Mouse (Mus musculus) forebrain, postnatal 0 days (tissue): ENCODE data around the gene Caskin1. TPM values are rescaled to one million over a fixed set of nuclear protein-coding genes. Genes with fewer than 3 reads are reported as not detected.

ENCODE experiments used
- ATAC-seq: fragments of 200-750 bp; cut with Nextera tagmentation; 2 replicates; pipeline ENCODE4 v1.8.0; 2017; ENCODE audit warnings: mild to moderate bottlenecking, moderate library complexity
- DNase-seq: peaks from one replicate; pipeline ENCODE4 v3.0.0-alpha.2; 2015
- H3K27ac ChIP-seq: fragments of 300-500 bp; sonication (generic); 2 replicates; pipeline ENCODE4 v1.5.1; 2014; ENCODE audit warnings: low read depth, mild to moderate bottlenecking, antibody characterized with exemption, low read length, moderate library complexity, mixed read lengths
- H3K27me3 ChIP-seq: fragments of 300-500 bp; sonication (generic); 2 replicates; pipeline ENCODE4 v1.6.1; 2014; ENCODE audit warnings: mild to moderate bottlenecking, low read length, mixed read lengths; ENCODE audit not compliant: insufficient read depth
- H3K36me3 ChIP-seq: fragments of 300-500 bp; sonication (generic); 2 replicates; pipeline ENCODE4 v1.6.1; 2014; ENCODE audit warnings: mild to moderate bottlenecking, moderate library complexity; ENCODE audit not compliant: insufficient read depth
- H3K4me1 ChIP-seq: fragments of 300-500 bp; sonication (generic); 2 replicates; pipeline ENCODE4 v1.6.1; 2014; ENCODE audit warnings: antibody characterized with exemption; ENCODE audit not compliant: insufficient read depth
- H3K4me2 ChIP-seq: fragments of 300-500 bp; sonication (generic); 2 replicates; pipeline ENCODE4 v1.6.1; 2014; ENCODE audit warnings: low read depth, mild to moderate bottlenecking, moderate library complexity
- H3K4me3 ChIP-seq: fragments of 300-500 bp; sonication (generic); 2 replicates; pipeline ENCODE4 v1.5.1; 2014; ENCODE audit warnings: low read depth, low read length, mixed read lengths
- H3K9ac ChIP-seq: fragments of 300-500 bp; sonication (generic); 2 replicates; pipeline ENCODE4 v1.6.1; 2014; ENCODE audit warnings: mild to moderate bottlenecking
- H3K9me3 ChIP-seq: fragments of 300-500 bp; sonication (generic); 2 replicates; pipeline ENCODE4 v1.6.1; 2016; ENCODE audit warnings: low read length
- CTCF ChIP-seq: sonication (generic); IDR thresholded peaks from 2 replicates; pipeline ENCODE4 v1.5.1; 2016; ENCODE audit warnings: antibody characterized with exemption, control low read depth, low read depth
- WGBS: fragments of 180-500 bp; shearing (Covaris S2); extraction: QIAGEN DNeasy Blood & Tissue Kit; methylation state at CpG from one replicate; pipeline ENCODE4 v1.1.7; 2014; 5-methylcytosine and 5-hydroxymethylcytosine counted together
- polyA plus RNA-seq: library from polyadenylated mRNA; unstranded; fragments of >200 nt; fragmentation: Nextera tagmentation; extraction: Ambion mirVana; gene quantifications from 2 replicates; pipeline ENCODE4 v1.2.1, GENCODE M21; 2015
- total RNA-seq: library from RNA; depleted of rRNA; stranded (reverse); fragments of >200 nt; gene quantifications from 2 replicates; pipeline ENCODE4 v1.2.3, GENCODE M21; 2014

Gene Caskin1
- total and polyA plus RNA-seq, 2 experiments from 2014 or later: 25.3 to 113 TPM

DNA sequence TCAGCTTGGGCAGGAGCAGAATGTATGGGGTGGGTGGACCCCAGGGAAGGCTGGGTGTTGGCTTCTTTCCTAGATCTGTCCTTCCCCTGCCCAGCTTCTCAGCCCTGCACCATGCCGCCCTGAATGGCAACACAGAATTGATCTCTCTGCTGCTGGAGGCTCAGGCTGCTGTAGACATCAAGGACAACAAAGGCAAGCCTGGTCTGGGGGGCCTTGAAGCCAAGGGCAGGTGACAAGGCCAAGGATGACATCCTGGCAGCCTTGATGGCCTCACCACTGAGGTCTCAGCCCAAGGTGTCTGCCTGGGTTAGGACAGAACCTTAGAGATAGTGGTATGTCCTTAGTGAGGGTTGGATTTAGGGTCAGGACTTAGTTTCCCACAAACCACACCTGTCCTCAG is 7.6 kb downstream of the Caskin1 start:
- 81% methylated on average over 1 of the region's 1 CpGs for WGBS
- Histone ChIP-seq H3K36me3 (peaks cover 56% of the 10 kb centered on the region), H3K27ac (no peak overlapping the region)

DNA sequence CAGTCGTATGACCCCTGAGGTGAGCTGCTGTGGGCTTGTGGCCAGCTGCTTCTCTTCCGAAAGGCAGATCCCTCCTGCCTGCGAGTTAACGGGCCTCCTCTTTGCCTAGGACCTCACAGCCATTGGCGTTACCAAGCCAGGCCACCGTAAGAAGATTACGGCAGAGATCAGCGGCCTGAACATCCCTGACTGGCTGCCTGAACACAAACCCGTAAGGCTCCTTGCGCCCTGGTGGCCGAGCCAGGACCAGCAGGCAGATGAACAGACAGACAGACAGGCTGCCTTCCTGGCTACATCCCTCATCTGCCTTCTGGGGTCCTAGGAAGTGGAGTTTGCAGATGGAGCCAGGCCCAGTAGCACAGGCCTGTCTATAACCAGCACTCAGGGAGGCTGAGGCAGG is 13.8 kb downstream of the Caskin1 start:
- no peaks in the 10 kb centered on the region for H3K9me3 ChIP-seq
- peaks cover 86% of the 10 kb centered on the region for H3K36me3 ChIP-seq
- no peak overlapping the region for H3K9ac ChIP-seq
- peak; percentile 24; the same call in 1 of the 2 replicates for TF ChIP-seq CTCF
- H3K4me2 ChIP-seq: no peak overlapping the region
- no peak overlapping the region for H3K27ac ChIP-seq
- H3K4me3 ChIP-seq: no peak overlapping the region
- ATAC-seq: no peak
- 34% methylated on average over 11 of the region's 11 CpGs for WGBS
- H3K27me3 ChIP-seq: no peaks in the 10 kb centered on the region
- no peak for DNase-seq
- no peaks in the 10 kb centered on the region for H3K4me1 ChIP-seq

More for the DNA sequence above, 7.6 kb downstream of the Caskin1 start:
- no peaks in the 10 kb centered on the region for H3K4me1 ChIP-seq
- ATAC-seq: no peak
- TF ChIP-seq CTCF: no peak
- H3K4me3 ChIP-seq: no peak overlapping the region
- H3K27me3 ChIP-seq: no peaks in the 10 kb centered on the region
- no peaks in the 10 kb centered on the region for H3K9me3 ChIP-seq
- DNase-seq: no peak
- no peak overlapping the region for H3K4me2 ChIP-seq
- no peak overlapping the region for H3K9ac ChIP-seq

DNA sequence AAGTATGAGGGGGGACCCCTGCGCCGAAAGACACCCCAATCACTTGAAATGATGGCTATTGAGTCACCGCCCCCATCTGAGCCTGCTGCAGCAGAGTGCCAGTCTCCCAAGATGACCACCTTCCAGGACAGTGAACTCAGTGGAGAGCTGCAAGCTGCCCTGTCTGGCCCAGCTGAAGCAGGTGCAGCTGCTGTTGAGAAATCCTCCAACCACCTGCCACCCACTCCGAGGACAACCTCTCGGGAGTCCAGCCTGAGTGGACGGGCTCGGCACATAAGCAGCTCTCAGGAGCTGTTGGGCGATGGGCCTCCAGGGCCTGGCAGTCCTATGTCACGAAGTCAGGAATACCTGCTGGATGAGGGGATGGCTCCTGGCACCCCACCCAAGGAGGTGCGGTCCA is 15.7 kb downstream of the Caskin1 start:
- no peaks in the 10 kb centered on the region for H3K27me3 ChIP-seq
- no peak for DNase-seq
- H3K9me3 ChIP-seq: no peaks in the 10 kb centered on the region
- H3K36me3 ChIP-seq: peaks cover 81% of the 10 kb centered on the region
- no peak overlapping the region for H3K27ac ChIP-seq
- ATAC-seq: no peak
- no peak overlapping the region for H3K4me2 ChIP-seq
- no peaks in the 10 kb centered on the region for H3K4me1 ChIP-seq
- no peak overlapping the region for H3K4me3 ChIP-seq
- TF ChIP-seq CTCF: no peak
- no peak overlapping the region for H3K9ac ChIP-seq
- 96% methylated on average over 10 of the region's 10 CpGs for WGBS

DNA sequence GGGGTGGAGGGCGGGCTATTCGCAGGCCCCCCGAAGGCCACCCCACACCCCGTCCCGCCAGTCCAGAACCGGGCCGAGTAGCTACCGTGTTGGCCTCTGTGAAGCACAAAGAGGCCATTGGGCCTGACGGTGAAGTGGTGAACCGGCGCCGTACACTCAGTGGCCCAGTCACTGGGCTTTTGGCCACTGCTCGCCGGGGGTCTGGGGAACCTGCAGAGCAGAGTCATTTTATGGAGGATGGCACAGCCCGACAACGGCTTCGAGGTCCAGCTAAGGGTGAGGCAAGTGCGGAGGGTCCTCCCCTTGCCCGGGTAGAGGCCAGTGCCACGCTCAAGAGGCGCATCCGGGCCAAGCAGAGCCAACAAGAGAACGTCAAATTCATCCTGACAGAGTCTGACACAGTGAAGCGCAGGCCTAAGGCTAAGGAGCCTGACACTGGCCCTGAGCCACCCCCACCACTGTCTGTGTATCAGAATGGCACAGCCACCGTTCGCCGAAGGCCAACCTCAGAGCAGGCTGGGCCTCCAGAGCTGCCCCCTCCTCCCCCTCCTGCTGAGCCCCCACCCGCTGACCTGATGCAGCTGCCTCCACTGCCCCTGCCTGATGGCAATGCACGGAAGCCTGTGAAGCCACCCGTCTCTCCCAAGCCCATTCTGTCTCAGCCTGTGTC is 17.0 kb downstream of the Caskin1 start:
- no peak overlapping the region; the same call in 1 of the 2 replicates for H3K27ac ChIP-seq
- H3K4me3 ChIP-seq: no peak overlapping the region
- no peaks in the 10 kb centered on the region for H3K27me3 ChIP-seq
- no peaks in the 10 kb centered on the region for H3K9me3 ChIP-seq
- H3K4me1 ChIP-seq: no peaks in the 10 kb centered on the region
- H3K36me3 ChIP-seq: peaks cover 81% of the 10 kb centered on the region
- TF ChIP-seq CTCF: no peak
- no peak overlapping the region for H3K9ac ChIP-seq
- ATAC-seq (no peak), DNase-seq (no peak)
- H3K4me2 ChIP-seq: no peak overlapping the region
- 90% methylated on average over 30 of the region's 30 CpGs for WGBS

DNA sequence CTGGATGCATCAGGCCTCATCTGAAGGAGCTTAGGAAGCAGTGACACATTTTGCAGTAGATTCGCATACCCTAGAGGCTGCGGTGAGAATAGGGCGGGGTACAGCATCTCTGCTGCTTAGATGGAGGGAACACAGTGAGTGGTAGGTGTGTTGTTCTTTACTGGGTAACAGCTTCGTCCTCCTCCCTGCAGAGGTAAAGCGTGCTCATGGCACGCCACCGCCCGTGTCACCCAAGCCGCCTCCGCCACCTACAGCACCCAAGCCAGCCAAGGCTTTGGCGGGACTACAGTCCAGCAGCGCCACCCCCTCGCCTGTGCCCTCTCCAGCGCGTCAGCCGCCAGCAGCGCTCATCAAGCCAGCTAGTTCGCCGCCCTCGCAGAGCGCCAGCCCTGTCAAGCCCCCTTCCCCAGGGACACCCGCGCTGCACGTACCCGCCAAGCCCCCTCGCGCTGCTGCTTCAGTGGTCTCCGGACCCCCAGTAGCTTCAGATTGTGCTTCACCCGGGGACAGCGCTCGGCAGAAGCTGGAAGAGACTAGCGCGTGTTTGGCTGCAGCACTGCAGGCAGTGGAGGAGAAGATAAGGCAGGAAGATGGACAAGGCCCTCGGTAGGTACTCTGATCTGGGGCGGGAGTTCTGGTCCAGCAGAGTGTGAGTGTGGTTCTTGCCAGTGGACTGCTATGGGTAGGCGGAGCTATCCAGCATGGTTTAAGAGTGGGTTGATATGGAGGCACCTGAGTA is 18.1 kb downstream of the Caskin1 start:
- 0 out of 2 replicates have a peak, but pooled peaks have one; percentile 13 for TF ChIP-seq CTCF
- H3K4me2 ChIP-seq: no peak overlapping the region
- H3K9ac ChIP-seq: no peak overlapping the region
- H3K9me3 ChIP-seq: no peaks in the 10 kb centered on the region
- peak overlapping the region; percentile 35; the same call in 1 of the 2 replicates for H3K27ac ChIP-seq
- 30% methylated on average over 36 of the region's 36 CpGs for WGBS
- DNase-seq: peak; percentile 44
- peaks cover 81% of the 10 kb centered on the region for H3K36me3 ChIP-seq
- H3K4me1 ChIP-seq: no peaks in the 10 kb centered on the region
- ATAC-seq: peak; percentile 55
- no peak overlapping the region for H3K4me3 ChIP-seq
- H3K27me3 ChIP-seq: no peaks in the 10 kb centered on the region

DNA sequence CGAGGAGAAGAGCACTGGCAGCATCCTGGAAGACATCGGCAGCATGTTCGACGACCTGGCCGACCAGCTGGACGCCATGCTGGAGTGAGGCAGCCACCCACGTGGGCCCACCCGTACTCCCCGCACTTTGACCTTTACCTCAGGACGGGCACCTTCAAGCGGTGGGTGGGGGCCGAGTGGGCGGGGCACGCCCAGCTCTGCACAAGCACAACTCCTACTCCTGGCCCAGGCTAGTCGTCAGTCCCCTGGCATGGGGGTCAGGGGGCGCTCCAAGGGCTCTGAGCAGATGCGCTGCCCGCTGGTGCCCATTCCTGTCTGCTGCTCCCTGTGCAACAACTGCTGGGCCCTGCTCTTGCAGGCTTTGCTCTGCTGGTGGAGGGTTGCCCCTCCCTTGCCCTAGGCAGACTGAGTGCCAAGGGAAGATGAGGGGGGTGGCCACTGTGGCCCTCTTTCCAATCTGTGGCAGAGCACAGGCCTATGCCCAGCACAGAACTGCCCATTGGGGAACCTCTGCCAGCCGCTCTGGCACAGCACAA is 18.8 kb downstream of the Caskin1 start:
- peaks cover 83% of the 10 kb centered on the region for H3K36me3 ChIP-seq
- no peak overlapping the region for H3K27ac ChIP-seq
- H3K9me3 ChIP-seq: no peaks in the 10 kb centered on the region
- no peak for ATAC-seq
- H3K4me2 ChIP-seq: no peak overlapping the region
- no peaks in the 10 kb centered on the region for H3K4me1 ChIP-seq
- 61% methylated on average over 19 of the region's 19 CpGs for WGBS
- DNase-seq: no peak
- TF ChIP-seq CTCF: 0 out of 2 replicates have a peak, but pooled peaks have one; percentile 7
- no peaks in the 10 kb centered on the region for H3K27me3 ChIP-seq
- H3K4me3 ChIP-seq: no peak overlapping the region
- no peak overlapping the region for H3K9ac ChIP-seq
